Mouse (Mus musculus): ENCODE results near the gene Colgalt2. TPM values are rescaled to one million over a fixed set of nuclear protein-coding genes. Genes with fewer than 3 reads are reported as not detected.

The Colgalt2 gene
- polyA plus RNA-seq, 1 experiment from 2014 or later: 4.6 TPM

GRCm38 (mm10) chr1:152506726-152507125 is 107.1 kb downstream of the Colgalt2 start:
- H3K4me3 ChIP-seq: no peak overlapping the region
- no peak overlapping the region for H3K27ac ChIP-seq
- no peak for ATAC-seq (replicated peaks)
- H3K36me3 ChIP-seq (replicated peaks): no peaks in the 10 kb centered on the region
- H3K4me1 ChIP-seq: no peaks in the 10 kb centered on the region
- no peak overlapping the region for H3K4me2 ChIP-seq
- H3K9me3 ChIP-seq: no peaks in the 10 kb centered on the region
- H3K27me3 ChIP-seq (replicated peaks): no peaks in the 10 kb centered on the region
- 93% methylated on average over 7 of the region's 7 CpGs for WGBS
- no peak overlapping the region for H3K9ac ChIP-seq

GRCm38 (mm10) chr1:152508481-152509220 is 109.0 kb downstream of the Colgalt2 start:
- WGBS: 93% methylated on average over 11 of the region's 11 CpGs

DNA sequence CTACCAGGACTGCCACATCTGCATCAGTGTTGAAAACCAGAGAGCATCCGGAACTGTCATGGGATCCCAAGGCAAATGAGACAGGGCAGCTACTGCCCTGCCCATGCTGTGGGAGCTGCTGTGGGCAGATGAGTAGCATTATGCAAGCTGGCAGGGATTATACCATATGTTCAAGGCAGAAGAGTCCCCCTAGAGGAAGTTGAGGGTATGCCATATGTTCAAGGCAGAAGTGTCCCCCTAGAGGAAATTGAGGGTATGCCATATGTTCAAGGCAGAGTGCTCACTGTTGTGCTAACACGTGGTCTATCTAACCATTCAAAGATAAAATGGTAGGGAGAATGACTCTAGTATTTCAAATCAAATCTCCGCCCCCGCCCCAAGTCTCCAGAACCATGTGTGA is 111.6 kb downstream of the Colgalt2 start:
- ATAC-seq (replicated peaks): no peak
- Histone ChIP-seq H3K27ac (no peak overlapping the region), H3K9ac (no peak overlapping the region), H3K4me1 (peaks cover 5% of the 10 kb centered on the region; the same call in 1 of the 2 replicates), H3K9me3 (no peaks in the 10 kb centered on the region), H3K4me2 (no peak overlapping the region), H3K4me3 (no peak overlapping the region), H3K27me3 (replicated peaks) (no peaks in the 10 kb centered on the region), H3K36me3 (replicated peaks) (no peaks in the 10 kb centered on the region)
- 76% methylated on average over 4 of the region's 4 CpGs for WGBS

More at GRCm38 (mm10) chr1:152508481-152509220, 109.0 kb downstream of the Colgalt2 start:
- Histone ChIP-seq H3K27me3 (replicated peaks) (no peaks in the 10 kb centered on the region), H3K9ac (no peak overlapping the region), H3K4me1 (no peaks in the 10 kb centered on the region), H3K36me3 (replicated peaks) (no peaks in the 10 kb centered on the region), H3K4me2 (no peak overlapping the region), H3K4me3 (no peak overlapping the region), H3K27ac (no peak overlapping the region), H3K9me3 (no peaks in the 10 kb centered on the region)
- ATAC-seq (replicated peaks): no peak

DNA sequence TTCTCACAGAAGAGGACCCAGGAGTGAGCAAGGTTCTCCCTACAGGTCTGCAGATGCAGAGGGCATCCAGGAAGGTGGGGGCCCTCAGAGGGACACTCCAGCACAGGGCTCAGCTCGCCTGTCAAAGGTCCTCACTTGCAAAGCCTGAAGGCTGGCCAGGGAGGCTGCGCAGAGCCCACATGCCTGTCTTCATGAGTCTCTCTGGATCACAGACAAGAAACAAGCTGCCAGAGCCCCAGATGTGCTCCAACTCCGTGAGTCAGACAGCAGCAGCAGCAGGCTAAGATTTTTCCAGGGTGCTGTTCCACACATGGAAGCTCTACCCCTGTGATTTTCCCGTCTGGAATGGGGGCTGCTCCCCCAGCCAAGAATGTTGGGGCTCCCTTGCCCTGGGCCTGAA is 114.6 kb downstream of the Colgalt2 start:
- 64% methylated on average over 4 of the region's 4 CpGs for WGBS

GRCm38 (mm10) chr1:152517057-152517570 is 117.5 kb downstream of the Colgalt2 start:
- Histone ChIP-seq H3K4me3 (no peak overlapping the region), H3K9ac (no peak overlapping the region), H3K27me3 (replicated peaks) (no peaks in the 10 kb centered on the region), H3K9me3 (no peaks in the 10 kb centered on the region), H3K4me1 (peaks cover 5% of the 10 kb centered on the region; the same call in 1 of the 2 replicates), H3K27ac (no peak overlapping the region), H3K36me3 (replicated peaks) (no peaks in the 10 kb centered on the region), H3K4me2 (no peak overlapping the region)
- WGBS: 84% methylated on average over 4 of the region's 4 CpGs
- ATAC-seq (replicated peaks): no peak

More for the DNA sequence above, 114.6 kb downstream of the Colgalt2 start:
- no peak overlapping the region for H3K4me3 ChIP-seq
- H3K36me3 ChIP-seq (replicated peaks): no peaks in the 10 kb centered on the region
- H3K27ac ChIP-seq: peak overlapping the region; percentile 47; the same call in 1 of the 2 replicates
- H3K9ac ChIP-seq: no peak overlapping the region
- no peaks in the 10 kb centered on the region for H3K9me3 ChIP-seq
- peaks cover 5% of the 10 kb centered on the region; the same call in 1 of the 2 replicates for H3K4me1 ChIP-seq
- no peak overlapping the region for H3K4me2 ChIP-seq
- ATAC-seq (replicated peaks): 0 out of 2 replicates have a peak, but pooled peaks have one; percentile 37
- H3K27me3 ChIP-seq (replicated peaks): no peaks in the 10 kb centered on the region

- no peak for ATAC-seq (replicated peaks)
- Histone ChIP-seq H3K9me3 (no peaks in the 10 kb centered on the region), H3K27ac (no peak overlapping the region), H3K4me1 (peaks cover 5% of the 10 kb centered on the region; the same call in 1 of the 2 replicates), H3K4me2 (no peak overlapping the region), H3K9ac (no peak overlapping the region), H3K36me3 (replicated peaks) (no peaks in the 10 kb centered on the region), H3K4me3 (no peak overlapping the region), H3K27me3 (replicated peaks) (no peaks in the 10 kb centered on the region)
- WGBS: 93% methylated on average over 8 of the region's 8 CpGs
Measured at GRCm38 (mm10) chr1:152518971-152519370, 119.3 kb downstream of the Colgalt2 start.

GRCm38 (mm10) chr1:152520798-152521575 is 121.4 kb downstream of the Colgalt2 start:
- WGBS: 76% methylated on average over 16 of the region's 16 CpGs
- ATAC-seq (replicated peaks): no peak

DNA sequence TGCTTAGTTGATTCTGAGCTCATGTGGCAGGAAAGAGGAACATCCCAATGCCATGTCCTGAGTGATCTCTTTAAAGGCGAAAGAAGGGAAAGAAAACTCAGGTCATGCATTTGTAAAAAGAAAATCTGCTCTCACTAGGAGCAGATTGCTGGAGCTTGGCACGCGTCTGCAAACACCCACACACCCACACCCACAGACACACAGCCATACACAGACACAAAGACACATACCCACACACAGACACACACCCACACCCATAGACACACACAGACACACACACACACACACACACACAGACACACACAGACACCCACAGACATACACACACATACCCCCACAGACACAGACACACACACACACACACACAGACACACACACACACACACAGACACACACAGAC is 122.6 kb downstream of the Colgalt2 start:
- WGBS: 92% methylated on average over 3 of the region's 3 CpGs
- ATAC-seq (replicated peaks): no peak
- Histone ChIP-seq H3K9me3 (no peaks in the 10 kb centered on the region), H3K9ac (no peak overlapping the region), H3K36me3 (replicated peaks) (no peaks in the 10 kb centered on the region), H3K27ac (no peak overlapping the region), H3K4me2 (no peak overlapping the region), H3K27me3 (replicated peaks) (no peaks in the 10 kb centered on the region), H3K4me1 (peaks cover 3% of the 10 kb centered on the region; the same call in 1 of the 2 replicates), H3K4me3 (no peak overlapping the region)

More at GRCm38 (mm10) chr1:152520798-152521575, 121.4 kb downstream of the Colgalt2 start:
- no peak overlapping the region for H3K27ac ChIP-seq
- H3K27me3 ChIP-seq (replicated peaks): no peaks in the 10 kb centered on the region
- no peak overlapping the region for H3K4me2 ChIP-seq
- H3K4me1 ChIP-seq: peaks cover 3% of the 10 kb centered on the region; the same call in 1 of the 2 replicates
- no peak overlapping the region for H3K9ac ChIP-seq
- no peak overlapping the region for H3K4me3 ChIP-seq
- no peaks in the 10 kb centered on the region for H3K9me3 ChIP-seq
- no peaks in the 10 kb centered on the region for H3K36me3 ChIP-seq (replicated peaks)

DNA sequence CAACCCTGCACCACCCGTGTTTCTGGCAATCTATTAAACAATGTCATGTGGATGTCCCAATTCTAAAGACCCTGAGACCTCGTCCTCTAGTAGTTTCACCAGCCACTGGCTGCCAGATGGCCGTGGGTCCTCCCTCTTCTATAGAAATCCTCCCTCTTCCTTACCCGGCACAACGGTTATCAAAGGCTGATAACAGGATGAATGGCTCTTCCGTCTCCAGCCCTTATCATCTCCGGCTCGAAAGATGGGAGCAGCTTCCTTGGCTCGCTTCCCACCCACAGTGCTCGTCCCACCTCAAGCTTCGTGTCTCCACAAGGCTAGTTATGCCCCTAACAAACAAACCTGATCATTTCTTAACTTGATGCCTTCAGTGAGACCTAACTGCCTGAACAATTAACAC is 123.7 kb downstream of the Colgalt2 start:
- 85% methylated on average over 11 of the region's 11 CpGs for WGBS
- Histone ChIP-seq H3K4me2 (no peak overlapping the region), H3K36me3 (replicated peaks) (no peaks in the 10 kb centered on the region), H3K4me3 (no peak overlapping the region), H3K9me3 (no peaks in the 10 kb centered on the region), H3K4me1 (peaks cover 3% of the 10 kb centered on the region; the same call in 1 of the 2 replicates), H3K27me3 (replicated peaks) (no peaks in the 10 kb centered on the region), H3K27ac (no peak overlapping the region), H3K9ac (no peak overlapping the region)
- ATAC-seq (replicated peaks): no peak

DNA sequence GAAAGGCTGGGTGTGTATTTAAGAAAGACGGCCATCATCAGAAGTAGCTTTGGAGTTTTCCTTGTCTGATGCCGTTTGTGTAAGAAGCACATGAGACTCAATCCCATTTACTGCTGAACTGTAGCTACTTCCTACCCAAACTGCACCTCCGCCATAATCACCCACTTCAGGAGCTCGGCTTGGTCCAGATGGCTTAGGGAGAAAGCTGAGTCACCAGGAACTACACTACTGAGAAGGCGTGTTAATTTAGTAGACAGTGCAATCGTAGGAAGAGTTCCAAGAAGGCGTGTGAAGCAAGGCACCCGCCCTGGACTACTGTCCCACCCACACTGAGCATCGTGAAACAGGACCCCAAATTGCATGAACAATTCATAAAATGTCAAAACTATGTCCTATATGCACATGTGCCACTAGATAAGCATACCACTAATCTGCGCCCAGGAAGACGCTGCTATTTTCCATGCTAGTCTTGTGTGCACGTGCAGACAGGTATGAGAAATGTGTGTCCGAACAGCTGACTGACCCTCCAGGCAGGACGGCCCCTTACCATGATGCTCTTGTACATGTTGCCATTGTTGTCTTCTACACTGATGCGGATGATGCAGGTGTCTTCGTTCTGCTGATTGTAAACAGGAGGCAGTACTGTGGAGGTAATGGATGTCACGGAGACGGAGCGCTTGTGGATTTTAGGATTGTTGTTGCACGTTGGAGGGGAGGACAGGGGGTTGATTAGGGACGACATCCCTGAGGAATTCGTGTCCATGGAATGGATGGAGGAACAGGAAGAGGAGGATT is 124.7 kb downstream of the Colgalt2 start:
- H3K27ac ChIP-seq: no peak overlapping the region
- H3K27me3 ChIP-seq (replicated peaks): no peaks in the 10 kb centered on the region
- no peak overlapping the region for H3K4me2 ChIP-seq
- 87% methylated on average over 22 of the region's 22 CpGs for WGBS
- no peak overlapping the region for H3K4me3 ChIP-seq
- no peaks in the 10 kb centered on the region for H3K36me3 ChIP-seq (replicated peaks)
- peak; percentile 46; the same call in 1 of the 2 replicates for ATAC-seq (replicated peaks)
- H3K4me1 ChIP-seq: peaks cover 3% of the 10 kb centered on the region; the same call in 1 of the 2 replicates
- H3K9me3 ChIP-seq: no peaks in the 10 kb centered on the region
- no peak overlapping the region for H3K9ac ChIP-seq

- ATAC-seq (replicated peaks): peak; percentile 84
- H3K36me3 ChIP-seq (replicated peaks): no peaks in the 10 kb centered on the region
- no peak overlapping the region for H3K9ac ChIP-seq
- H3K27me3 ChIP-seq (replicated peaks): no peaks in the 10 kb centered on the region
- H3K9me3 ChIP-seq: no peaks in the 10 kb centered on the region
- H3K4me1 ChIP-seq: peaks cover 3% of the 10 kb centered on the region; the same call in 1 of the 2 replicates
- H3K4me3 ChIP-seq: no peak overlapping the region
- no peak overlapping the region for H3K27ac ChIP-seq
- 18% methylated on average over 6 of the region's 6 CpGs for WGBS
- H3K4me2 ChIP-seq: no peak overlapping the region
Measured at GRCm38 (mm10) chr1:152524987-152525648, 125.5 kb downstream of the Colgalt2 start.

All from midbrain, embryonic 15.5 days (tissue).